In genomic region chr2:52670733-52671132, GRCm38 (mm10) we compare ENCODE assay signal across 18 mouse cellular contexts. TPM values are rescaled to one million over a fixed set of nuclear protein-coding genes. Genes with fewer than 3 reads are reported as not detected.
DNase-seq lines count a peak whose midpoint lies in the region; TF ChIP-seq lines count a peak whose summit lies in the region.
"Had no signal": no experiment of that assay in that cellular context is flagged by ENCODE, and none has a peak within 500 bp of the region (broad histone marks: within the 10 kb centered on the region; RNA-seq: fewer than 3 reads in every experiment).

No protein-coding gene starts in this region.

- DNase-seq in left cerebral cortex, adult 18-20 months (ENCODE audit: low spot score in 2 of 2), result peak; percentile 67 to 78
- no peak for DNase-seq in left cerebral cortex, adult 11 months (ENCODE audit: low spot score)
- peak; percentile 56 to 58 for DNase-seq in cerebellum, postnatal 14 days
- peak; percentile 50 to 65 for DNase-seq in left cerebral cortex, postnatal 14 days (ENCODE audit: low spot score in 2 of 2)
- DNase-seq in right cerebral cortex, postnatal 36 days (ENCODE audit: low spot score in 2 of 2), result peak; percentile 56 to 76
- no peak for DNase-seq in kidney, postnatal 25 days
- no peak for DNase-seq in kidney, adult 11 months
- no peak for DNase-seq in gastrocnemius, adult 2 months
- DNase-seq: gastrocnemius, postnatal 10 days; heart, adult 2 months; kidney, adult 18-20 months; kidney, postnatal 36 days; liver, embryonic 13.5 days had no signal

- H3K4me3 ChIP-seq in gastrocnemius, adult 2 months, result no peak overlapping the region
- H3K4me3 ChIP-seq: embryonic facial prominence, embryonic 15.5 days; heart, adult 2 months; hindbrain, embryonic 15.5 days; liver, embryonic 13.5 days; neural tube, embryonic 13.5 days had no signal

- no peak for TF ChIP-seq CTCF in gastrocnemius, adult 2 months (IDR thresholded peaks at IDR 0.05)

- intact Hi-C loops in left cerebral cortex, postnatal 14 days (cut with DNase I), result loop anchor here (5.0 kb wide), 1 partner anchor 33 kb away; no protein-coding TSS in a partner anchor
- intact Hi-C loops in gastrocnemius, adult 2 months (cut with DNase I), result no loop called here

- H3K27ac ChIP-seq in gastrocnemius, adult 2 months, result no peak overlapping the region
- H3K27ac ChIP-seq: embryonic facial prominence, embryonic 15.5 days; heart, adult 2 months; hindbrain, embryonic 15.5 days; liver, embryonic 13.5 days; neural tube, embryonic 13.5 days had no signal

RNA-seq across cellular contexts. Expression of gene Cacnb4, which starts 5.9 kb away (rescaled TPM):
- total RNA-seq in left cerebral cortex, adult 18-20 months (2021), result 100 to 1,000 TPM; 159 to 162 TPM
- 100 to 1,000 TPM; 143 to 154 TPM for total RNA-seq in left cerebral cortex, postnatal 14 days (2021)
- total RNA-seq in gastrocnemius, adult 2 months (2021), result under 1 TPM; 0.20 to 0.31 TPM
- total RNA-seq: common myeloid progenitor, adult 5-6 weeks; megakaryocyte, adult 5-6 weeks had no signal

Comparison
In these comparisons a context has a peak if more than half of its experiments do, and no peak if none do; other contexts are left out.
1. DNase-seq: peak in left cerebral cortex, adult 18-20 months (2 of 2), cerebellum, postnatal 14 days (2 of 2), left cerebral cortex, postnatal 14 days (2 of 2) and right cerebral cortex, postnatal 36 days (2 of 2); none in left cerebral cortex, adult 11 months (single experiment), kidney, postnatal 25 days (0 of 2), kidney, adult 11 months (single experiment) and gastrocnemius, adult 2 months (single experiment).
2. RNA of gene Cacnb4, which starts 5.9 kb away (total RNA-seq): 159 to 162 TPM in left cerebral cortex, adult 18-20 months and 143 to 154 TPM in left cerebral cortex, postnatal 14 days; 0.20 to 0.31 TPM in gastrocnemius, adult 2 months; every median in the first group is over 100 times any median in the second.